Mouse (Mus musculus): Measurements from ENCODE around the gene Kdm5b. TPM values are rescaled to one million over a fixed set of nuclear protein-coding genes. Genes with fewer than 3 reads are reported as not detected.

The Kdm5b gene
- total RNA-seq, 2 experiments from 2014 or later, result 98.4 to 107 TPM

GRCm38 (mm10) chr1:134548231-134548630, 11.7 kb upstream of the Kdm5b start:
- intact Hi-C loops (cut with DNase I), result no loop called here

GRCm38 (mm10) chr1:134549632-134550132, 10.3 kb upstream of the Kdm5b start, which contains the start of gene Mgat4e:
TSS of gene Mgat4e (minus strand) at chr1:134549682.
- intact Hi-C loops (cut with DNase I), result no loop called here
- DNase-seq, result no peak

More at GRCm38 (mm10) chr1:134548231-134548630, 11.7 kb upstream of the Kdm5b start:
- DNase-seq, result no peak

- no peak for DNase-seq
- intact Hi-C loops (cut with DNase I), result no loop called here
Observed at GRCm38 (mm10) chr1:134551869-134552268, 8.1 kb upstream of the Kdm5b start.

- intact Hi-C loops (cut with DNase I), result no loop called here
- no peak for DNase-seq
Observed at GRCm38 (mm10) chr1:134552396-134552795, 7.6 kb upstream of the Kdm5b start.

GRCm38 (mm10) chr1:134555240-134555870, 4.6 kb upstream of the Kdm5b start:
- no peak for DNase-seq
- intact Hi-C loops (cut with DNase I), result no loop called here

- intact Hi-C loops (cut with DNase I), result no loop called here
- peak; percentile 68 for DNase-seq
Observed at GRCm38 (mm10) chr1:134555871-134556670, 3.9 kb upstream of the Kdm5b start.

- peak; percentile 97 for DNase-seq
- intact Hi-C loops (cut with DNase I), result no loop called here
Observed at GRCm38 (mm10) chr1:134556671-134557218, 3.2 kb upstream of the Kdm5b start.

- DNase-seq, result no peak
- intact Hi-C loops (cut with DNase I), result no loop called here
Observed at GRCm38 (mm10) chr1:134558511-134558910, 1.5 kb upstream of the Kdm5b start.

- DNase-seq, result no peak
- intact Hi-C loops (cut with DNase I), result no loop called here
Observed at GRCm38 (mm10) chr1:134559226-134559625, 745 bp upstream of the Kdm5b start.

GRCm38 (mm10) chr1:134560396-134560795, 425 bp downstream of the Kdm5b start:
- no peak for DNase-seq
- intact Hi-C loops (cut with DNase I), result no loop called here

GRCm38 (mm10) chr1:134560801-134561769, 1.1 kb downstream of the Kdm5b start:
- intact Hi-C loops (cut with DNase I), result no loop called here
- DNase-seq, result peak; percentile 42

- intact Hi-C loops (cut with DNase I), result no loop called here
- no peak for DNase-seq
Observed at GRCm38 (mm10) chr1:134561770-134562143, 1.8 kb downstream of the Kdm5b start.

- intact Hi-C loops (cut with DNase I), result no loop called here
- no peak for DNase-seq
Observed at GRCm38 (mm10) chr1:134562457-134562856, 2.5 kb downstream of the Kdm5b start.

GRCm38 (mm10) chr1:134563726-134564125, 3.8 kb downstream of the Kdm5b start:
- no peak for DNase-seq
- intact Hi-C loops (cut with DNase I), result no loop called here

- no peak for DNase-seq
- intact Hi-C loops (cut with DNase I), result no loop called here
Observed at GRCm38 (mm10) chr1:134567511-134567910, 7.5 kb downstream of the Kdm5b start.

- intact Hi-C loops (cut with DNase I), result no loop called here
- no peak for DNase-seq
Observed at GRCm38 (mm10) chr1:134570171-134570570, 10.2 kb downstream of the Kdm5b start.

GRCm38 (mm10) chr1:134570631-134571030, 10.7 kb downstream of the Kdm5b start:
- no peak for DNase-seq

GRCm38 (mm10) chr1:134573300-134573931, 13.4 kb downstream of the Kdm5b start:
- no peak for DNase-seq
- intact Hi-C loops (cut with DNase I), result no loop called here

More at GRCm38 (mm10) chr1:134570631-134571030, 10.7 kb downstream of the Kdm5b start:
- intact Hi-C loops (cut with DNase I), result no loop called here

- no peak for DNase-seq
- intact Hi-C loops (cut with DNase I), result no loop called here
Observed at GRCm38 (mm10) chr1:134573932-134574315, 14.0 kb downstream of the Kdm5b start.
